Mouse (Mus musculus) CH12.LX (cell line): Measurements from ENCODE around the gene Cwc22.

Source experiments
- CTCF ChIP-seq, 2 experiments: IDR thresholded peaks in 1 of 2; conservative IDR thresholded peaks in 1 of 2; 2 replicates each; pipeline ENCODE4 v1.5.1; 2011 to 2012; ENCODE audit warnings: low read depth in 2 of 2, low read length in 2 of 2, improper control_type of control experiment in 1 of 2, inconsistent platforms in 1 of 2, mild to moderate bottlenecking in 1 of 2, moderate library complexity in 1 of 2
- JUND ChIP-seq: conservative IDR thresholded peaks from 2 replicates; pipeline ENCODE4 v1.6.1; 2011; ENCODE audit warnings: low read depth, low read length, improper control_type of control experiment

- no peak for TF ChIP-seq CTCF (conservative IDR thresholded peaks at IDR 0.05 in 1 of 2, IDR thresholded peaks at IDR 0.05 in 1 of 2; ENCODE audit: low read depth in 2 of 2, low read length in 2 of 2)
- TF ChIP-seq JUND = no peak
Observed at GRCm38 (mm10) chr2:77970556-77970955, 24.4 kb upstream of the Cwc22 start.
